Mouse (Mus musculus) limb, embryonic 12.5 days (tissue): ENCODE data around the gene Smyd4. TPM values are rescaled to one million over a fixed set of nuclear protein-coding genes. Genes with fewer than 3 reads are reported as not detected.

ENCODE experiments used
- ATAC-seq: fragments of 200-750 bp; cut with Nextera tagmentation; 2 replicates; pipeline ENCODE4 v1.8.0; 2017; ENCODE audit warnings: low read depth, moderate TSS enrichment; ENCODE audit not compliant: insufficient number of reproducible peaks, insufficient read depth, low FRiP score, low TSS enrichment
- H3K27ac ChIP-seq: fragments of 300-500 bp; sonication (generic); 2 replicates; pipeline ENCODE4 v1.5.1; 2016; ENCODE audit warnings: mild to moderate bottlenecking, moderate library complexity
- H3K27me3 ChIP-seq: fragments of 300-500 bp; sonication (generic); 2 replicates; pipeline ENCODE4 v1.6.1; 2016; ENCODE audit warnings: mild to moderate bottlenecking, moderate library complexity
- H3K36me3 ChIP-seq: fragments of 300-500 bp; sonication (generic); 2 replicates; pipeline ENCODE4 v1.6.1; 2016; ENCODE audit warnings: mild to moderate bottlenecking, moderate library complexity
- H3K4me1 ChIP-seq: fragments of 300-500 bp; sonication (generic); replicated peaks from 2 replicates; pipeline ENCODE4 v1.6.1; 2016
- H3K4me2 ChIP-seq: fragments of 300-500 bp; sonication (generic); 2 replicates; pipeline ENCODE4 v1.6.1; 2016; ENCODE audit warnings: mild to moderate bottlenecking, moderate library complexity
- H3K4me3 ChIP-seq: fragments of 300-500 bp; sonication (generic); replicated peaks from 2 replicates; pipeline ENCODE4 v1.5.1; 2016; ENCODE audit warnings: mild to moderate bottlenecking
- H3K9ac ChIP-seq: fragments of 300-500 bp; sonication (generic); replicated peaks from 2 replicates; pipeline ENCODE4 v1.6.1; 2016; ENCODE audit warnings: mild to moderate bottlenecking, moderate library complexity
- H3K9me3 ChIP-seq: fragments of 300-500 bp; sonication (generic); 2 replicates; pipeline ENCODE4 v1.6.1; 2016; ENCODE audit warnings: mild to moderate bottlenecking, moderate library complexity
- WGBS: fragments of 180-500 bp; shearing (Covaris S2); methylation state at CpG from one replicate; pipeline ENCODE4 v1.1.7; 2016; 5-methylcytosine and 5-hydroxymethylcytosine counted together
- polyA plus RNA-seq: library from polyadenylated mRNA; unstranded; fragments of >200 nt; fragmentation: Nextera tagmentation; extraction: Ambion mirVana; gene quantifications from 2 replicates; pipeline ENCODE4 v1.2.1, GENCODE M21; 2016

The Smyd4 gene
- polyA plus RNA-seq, 1 experiment from 2014 or later: 22.7 TPM

DNA sequence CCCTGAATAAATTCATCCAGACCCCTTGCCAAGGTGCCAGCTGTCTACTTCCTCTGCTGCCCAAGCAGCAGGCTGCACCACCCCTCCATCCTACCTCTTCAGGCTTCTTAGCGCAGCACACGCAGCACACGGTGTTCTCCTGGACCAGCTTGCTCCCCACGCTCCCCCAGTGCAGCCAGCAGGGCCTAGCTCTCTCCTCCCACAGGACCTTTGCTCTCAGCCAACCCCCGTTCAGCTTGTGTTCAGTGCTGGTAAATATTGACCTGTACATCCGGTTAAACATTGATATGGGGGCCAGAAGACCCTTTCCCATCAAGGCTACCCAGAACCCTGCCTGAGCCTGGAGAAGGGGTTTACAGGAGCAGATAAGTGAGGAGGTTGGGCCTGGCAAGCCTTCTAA, 91.1 kb downstream of the Smyd4 start, which contains the start of gene Serpinf2:
Gene Serpinf2 (minus strand): TSS at position 229 of the 400 bp plus-strand sequence.
- no peaks in the 10 kb centered on the region for H3K27me3 ChIP-seq
- no peak for ATAC-seq
- H3K27ac ChIP-seq: no peak within 1 kb of the TSS
- no peak within 1 kb of the TSS for H3K9ac ChIP-seq
- 90% methylated on average over 6 of the region's 6 CpGs for WGBS
- peaks cover 3% of the 10 kb centered on the region; the same call in 1 of the 2 replicates for H3K9me3 ChIP-seq
- H3K4me1 ChIP-seq: no peaks in the 10 kb centered on the region
- H3K4me2 ChIP-seq: no peak within 1 kb of the TSS
- H3K4me3 ChIP-seq: no peak within 1 kb of the TSS
- peaks cover 18% of the 10 kb centered on the region for H3K36me3 ChIP-seq

DNA sequence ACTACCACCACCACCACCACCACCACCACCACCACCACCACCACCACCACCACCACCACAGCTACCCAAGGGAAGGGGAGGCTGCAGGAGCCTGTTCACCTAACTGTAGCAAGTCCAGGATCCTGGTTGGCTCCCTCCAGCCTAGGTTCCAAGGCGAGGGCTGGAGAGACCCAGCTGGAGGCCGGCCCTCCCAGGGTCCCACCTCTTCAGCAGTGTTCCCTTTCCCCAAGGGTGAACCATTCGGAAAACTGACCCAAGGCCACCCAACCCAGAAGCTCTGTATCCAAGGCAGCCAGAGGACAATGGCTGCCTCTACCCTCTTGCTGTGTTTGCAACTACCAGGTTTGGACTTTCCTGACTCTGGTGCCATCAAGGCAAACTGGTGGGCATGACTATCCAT, 91.7 kb downstream of the Smyd4 start:
- Histone ChIP-seq H3K4me2 (no peak overlapping the region), H3K27me3 (no peaks in the 10 kb centered on the region), H3K27ac (no peak overlapping the region), H3K4me1 (no peaks in the 10 kb centered on the region), H3K36me3 (peaks cover 18% of the 10 kb centered on the region), H3K4me3 (no peak overlapping the region), H3K9ac (no peak overlapping the region), H3K9me3 (no peaks in the 10 kb centered on the region)
- ATAC-seq: no peak
- WGBS: 82% methylated on average over 3 of the region's 3 CpGs

DNA sequence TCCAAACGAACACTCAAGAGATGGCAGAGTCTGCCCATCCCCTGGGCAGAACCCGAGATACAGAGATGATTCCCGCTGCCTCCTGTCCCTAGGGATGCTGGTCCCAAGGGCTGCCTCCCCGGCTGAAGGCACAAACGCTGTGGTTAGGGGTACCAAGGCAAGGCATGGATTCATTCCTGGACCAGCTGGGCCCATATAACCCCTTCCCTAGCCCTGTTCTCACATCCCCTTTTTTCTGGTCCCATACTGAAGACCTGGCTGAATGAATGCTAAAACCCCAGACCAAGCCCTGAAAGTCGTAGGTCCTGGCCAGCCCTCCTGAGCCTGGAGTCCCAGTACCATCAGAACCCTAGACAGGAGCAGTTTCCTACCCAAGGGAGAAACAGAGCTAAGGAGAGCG, 92.8 kb downstream of the Smyd4 start:
- H3K36me3 ChIP-seq: peaks cover 25% of the 10 kb centered on the region
- no peak overlapping the region for H3K4me2 ChIP-seq
- H3K27me3 ChIP-seq: no peaks in the 10 kb centered on the region
- no peaks in the 10 kb centered on the region for H3K4me1 ChIP-seq
- no peaks in the 10 kb centered on the region for H3K9me3 ChIP-seq
- no peak overlapping the region for H3K9ac ChIP-seq
- H3K4me3 ChIP-seq: no peak overlapping the region
- WGBS: 77% methylated on average over 7 of the region's 7 CpGs
- no peak overlapping the region for H3K27ac ChIP-seq
- no peak for ATAC-seq

- no peak for ATAC-seq
- Histone ChIP-seq H3K4me1 (no peaks in the 10 kb centered on the region), H3K27ac (no peak overlapping the region), H3K27me3 (no peaks in the 10 kb centered on the region), H3K9me3 (no peaks in the 10 kb centered on the region), H3K9ac (no peak overlapping the region), H3K4me3 (no peak overlapping the region), H3K4me2 (no peak overlapping the region), H3K36me3 (peaks cover 25% of the 10 kb centered on the region)
- WGBS: 91% methylated on average over 16 of the region's 16 CpGs
Measured at GRCm38 (mm10) chr11:75441601-75442000, 93.4 kb downstream of the Smyd4 start.

GRCm38 (mm10) chr11:75443711-75444110, 95.5 kb downstream of the Smyd4 start:
- no peak for ATAC-seq
- Histone ChIP-seq H3K27me3 (no peaks in the 10 kb centered on the region), H3K4me1 (no peaks in the 10 kb centered on the region), H3K4me2 (no peak overlapping the region), H3K9ac (no peak overlapping the region), H3K9me3 (no peaks in the 10 kb centered on the region), H3K27ac (no peak overlapping the region), H3K4me3 (no peak overlapping the region), H3K36me3 (peaks cover 42% of the 10 kb centered on the region)
- 47% methylated on average over 8 of the region's 8 CpGs for WGBS

GRCm38 (mm10) chr11:75448575-75448974, 100.3 kb downstream of the Smyd4 start:
- no peaks in the 10 kb centered on the region for H3K27me3 ChIP-seq
- H3K36me3 ChIP-seq: peaks cover 45% of the 10 kb centered on the region
- no peak for ATAC-seq
- H3K4me2 ChIP-seq: no peak overlapping the region
- no peak overlapping the region for H3K9ac ChIP-seq
- WGBS: 84% methylated on average over 3 of the region's 3 CpGs
- H3K4me1 ChIP-seq: peaks cover 2% of the 10 kb centered on the region
- no peak overlapping the region for H3K27ac ChIP-seq
- no peaks in the 10 kb centered on the region for H3K9me3 ChIP-seq
- H3K4me3 ChIP-seq: no peak overlapping the region

DNA sequence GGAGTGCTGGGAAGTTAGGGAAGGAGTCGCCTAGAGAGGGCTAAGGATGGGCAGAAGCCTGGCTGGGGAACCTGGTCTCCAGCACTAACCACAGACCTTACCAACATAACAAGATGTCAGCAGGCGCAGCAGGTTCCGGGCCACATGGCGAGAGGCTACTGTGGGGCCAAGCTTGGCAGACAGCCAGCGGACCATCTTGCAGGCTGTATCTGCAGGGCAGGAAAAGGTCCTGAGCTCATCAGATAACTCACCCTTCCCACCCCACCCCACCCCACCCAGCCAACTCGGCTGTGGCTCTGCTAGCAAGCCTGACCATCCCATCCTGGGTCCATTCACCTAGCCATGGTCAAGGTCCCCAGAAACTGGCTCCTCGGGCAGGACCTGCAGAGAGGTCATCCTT, 101.5 kb downstream of the Smyd4 start:
- Histone ChIP-seq H3K27ac (no peak overlapping the region), H3K36me3 (peaks cover 45% of the 10 kb centered on the region)
- WGBS: 85% methylated on average over 7 of the region's 7 CpGs

GRCm38 (mm10) chr11:75450304-75450908, 102.2 kb downstream of the Smyd4 start:
- peaks cover 41% of the 10 kb centered on the region for H3K36me3 ChIP-seq
- no peaks in the 10 kb centered on the region for H3K9me3 ChIP-seq

More for the DNA sequence above, 101.5 kb downstream of the Smyd4 start:
- Histone ChIP-seq H3K9me3 (no peaks in the 10 kb centered on the region), H3K9ac (no peak overlapping the region), H3K4me2 (no peak overlapping the region), H3K4me3 (no peak overlapping the region), H3K27me3 (no peaks in the 10 kb centered on the region), H3K4me1 (peaks cover 11% of the 10 kb centered on the region)
- no peak for ATAC-seq

DNA sequence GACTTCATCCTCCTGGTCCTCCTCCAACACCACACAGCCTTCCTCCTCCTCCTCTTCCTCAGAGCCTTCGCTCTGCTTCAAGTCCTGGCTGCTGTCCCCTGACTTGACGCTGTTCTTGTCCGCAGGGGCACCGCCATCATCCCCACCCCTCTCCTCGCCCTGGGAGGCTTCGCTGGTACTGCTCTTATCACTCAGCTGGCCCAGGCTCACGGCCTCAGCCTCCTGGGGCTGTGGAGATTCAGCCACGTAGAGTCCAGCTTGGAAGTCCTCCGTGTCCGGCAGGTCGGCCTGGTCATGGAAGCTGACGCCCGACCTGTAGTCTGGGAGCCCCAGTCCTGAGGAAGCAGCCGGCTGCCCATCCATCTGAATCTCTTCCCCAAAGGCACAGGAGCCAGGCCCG, 102.7 kb downstream of the Smyd4 start:
- 87% methylated on average over 15 of the region's 15 CpGs for WGBS
- ATAC-seq: no peak
- Histone ChIP-seq H3K9me3 (no peaks in the 10 kb centered on the region), H3K4me3 (no peak overlapping the region), H3K9ac (no peak overlapping the region), H3K27ac (no peak overlapping the region), H3K36me3 (peaks cover 38% of the 10 kb centered on the region), H3K4me1 (peaks cover 19% of the 10 kb centered on the region), H3K4me2 (no peak overlapping the region), H3K27me3 (no peaks in the 10 kb centered on the region)

More at GRCm38 (mm10) chr11:75450304-75450908, 102.2 kb downstream of the Smyd4 start:
- no peak overlapping the region for H3K4me3 ChIP-seq
- 87% methylated on average over 8 of the region's 8 CpGs for WGBS
- no peak for ATAC-seq
- no peaks in the 10 kb centered on the region for H3K27me3 ChIP-seq
- H3K9ac ChIP-seq: no peak overlapping the region
- no peak overlapping the region for H3K4me2 ChIP-seq
- no peak overlapping the region for H3K27ac ChIP-seq
- H3K4me1 ChIP-seq: peaks cover 18% of the 10 kb centered on the region

DNA sequence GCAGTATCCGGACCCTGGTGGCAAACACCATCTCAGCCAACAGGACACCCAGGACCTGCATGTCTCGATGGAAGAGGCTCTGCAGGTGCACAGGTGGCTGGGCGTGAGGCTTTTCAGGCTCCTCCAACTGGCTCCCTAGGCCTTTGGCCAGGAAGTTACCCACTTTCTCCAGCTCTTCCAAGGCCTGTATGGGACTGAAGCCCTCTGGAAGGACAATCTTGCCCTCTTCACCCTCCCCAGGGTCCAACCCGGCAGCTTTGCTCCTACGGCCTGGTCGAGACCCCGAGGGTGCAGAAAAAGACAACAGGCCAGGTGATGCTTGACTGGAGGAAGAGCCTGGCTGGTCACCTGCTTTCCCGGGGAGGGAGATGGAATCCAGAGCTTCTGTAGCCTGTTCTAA, 103.8 kb downstream of the Smyd4 start:
- ATAC-seq: no peak
- Histone ChIP-seq H3K36me3 (peaks cover 37% of the 10 kb centered on the region), H3K4me2 (no peak overlapping the region), H3K27ac (no peak overlapping the region), H3K4me3 (no peak overlapping the region), H3K27me3 (no peaks in the 10 kb centered on the region), H3K4me1 (peaks cover 19% of the 10 kb centered on the region), H3K9me3 (no peaks in the 10 kb centered on the region), H3K9ac (no peak overlapping the region)
- 94% methylated on average over 8 of the region's 8 CpGs for WGBS

DNA sequence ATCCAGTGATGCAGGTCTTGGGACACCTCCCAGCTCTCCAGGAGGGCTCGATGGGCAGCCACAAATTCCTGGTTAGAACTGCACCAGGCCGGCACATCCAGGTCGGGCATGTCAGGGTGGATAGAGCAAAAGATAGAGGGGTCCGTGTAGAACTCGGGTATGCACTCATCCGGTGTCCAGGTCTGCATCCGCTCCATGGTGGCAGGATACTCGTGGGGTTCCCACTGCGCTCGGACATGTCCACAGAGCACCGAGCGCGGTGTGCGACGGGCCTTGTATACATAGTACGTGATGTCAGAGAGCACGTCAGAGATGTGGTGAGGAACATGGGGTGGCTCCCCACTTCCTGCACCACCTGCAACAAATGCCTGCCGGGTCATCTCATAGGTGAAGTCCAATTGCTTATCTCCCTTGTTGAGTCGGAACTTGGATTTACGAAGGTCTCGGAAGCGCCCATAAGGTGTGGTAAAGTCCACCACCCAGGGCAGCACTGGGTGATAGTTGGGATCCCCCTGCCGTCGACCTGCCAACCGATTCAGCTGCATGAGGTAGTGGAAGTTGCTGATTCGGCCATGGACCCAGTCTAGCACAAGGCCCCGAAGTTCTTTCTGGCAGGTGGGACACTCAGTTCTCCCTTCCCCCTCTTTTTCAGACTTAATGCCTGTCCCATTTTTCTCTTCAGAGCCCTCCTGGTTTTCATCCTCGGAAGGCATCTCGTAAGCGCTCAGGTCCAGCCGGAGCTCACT, 104.8 kb downstream of the Smyd4 start:
- Histone ChIP-seq H3K9me3 (no peaks in the 10 kb centered on the region), H3K27ac (no peak overlapping the region), H3K4me2 (peak overlapping the region; percentile 100; the same call in 1 of the 2 replicates), H3K4me3 (no peak overlapping the region), H3K9ac (no peak overlapping the region), H3K27me3 (no peaks in the 10 kb centered on the region), H3K36me3 (peaks cover 28% of the 10 kb centered on the region), H3K4me1 (peaks cover 19% of the 10 kb centered on the region)
- ATAC-seq: no peak
- 93% methylated on average over 31 of the region's 31 CpGs for WGBS
